Mouse (Mus musculus): ENCODE measurements at regions not wholly inside any gene's neighbourhood (a gene's known extent, or its start where the extent isn't known, plus 50 kb on each side); places are given as distances from the start of the nearest gene placed in this dataset.

DNA sequence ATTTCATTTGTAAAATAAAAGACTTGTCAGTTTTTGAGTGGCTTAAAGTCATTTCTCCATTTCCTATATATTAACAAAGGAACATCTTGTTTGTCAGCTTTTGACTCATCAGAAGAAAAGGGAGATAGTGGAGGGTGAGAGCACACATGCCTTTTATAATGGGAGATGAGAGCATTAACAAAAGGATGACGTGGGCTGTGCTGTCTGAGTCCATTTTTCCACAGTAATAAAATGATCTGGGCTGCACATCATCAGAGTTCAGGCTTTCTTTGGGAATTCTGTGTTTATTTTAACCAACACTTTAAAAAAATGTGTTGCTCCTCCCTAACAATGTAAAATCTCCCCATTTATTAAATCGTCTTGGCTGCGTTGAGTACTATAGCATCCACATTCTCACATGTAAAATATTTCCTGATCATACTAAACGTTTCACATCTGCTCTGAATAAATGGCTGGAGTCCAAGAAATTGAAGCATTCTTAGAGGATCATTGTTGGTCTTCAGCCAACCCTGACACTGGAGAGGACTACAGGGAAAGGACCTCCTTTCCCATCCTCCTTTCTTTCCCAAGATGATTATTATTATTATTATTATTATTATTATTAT is 458.5 kb upstream of the Jag1 start:
- DNase-seq, result no peak

DNA sequence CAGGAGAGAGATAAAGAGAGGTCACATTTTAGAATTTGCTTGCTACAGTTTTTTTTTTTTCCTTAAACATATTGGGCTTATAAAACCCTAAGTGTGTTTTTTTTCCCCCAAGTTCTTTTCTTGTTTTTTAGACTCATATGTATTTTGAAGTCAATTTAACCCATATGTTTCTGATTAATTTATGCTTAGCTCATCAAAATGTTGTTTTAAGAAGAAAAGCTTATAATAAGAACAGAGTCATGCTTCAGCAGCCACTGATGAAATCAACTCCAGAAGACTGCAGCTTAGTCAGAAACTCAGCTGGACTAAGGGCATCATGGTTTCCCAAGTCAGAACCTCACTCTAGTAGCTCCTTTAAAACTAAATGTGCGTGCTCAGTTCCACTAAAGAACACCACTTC is 454.7 kb upstream of the Jag1 start:
- DNase-seq, result no peak

DNA sequence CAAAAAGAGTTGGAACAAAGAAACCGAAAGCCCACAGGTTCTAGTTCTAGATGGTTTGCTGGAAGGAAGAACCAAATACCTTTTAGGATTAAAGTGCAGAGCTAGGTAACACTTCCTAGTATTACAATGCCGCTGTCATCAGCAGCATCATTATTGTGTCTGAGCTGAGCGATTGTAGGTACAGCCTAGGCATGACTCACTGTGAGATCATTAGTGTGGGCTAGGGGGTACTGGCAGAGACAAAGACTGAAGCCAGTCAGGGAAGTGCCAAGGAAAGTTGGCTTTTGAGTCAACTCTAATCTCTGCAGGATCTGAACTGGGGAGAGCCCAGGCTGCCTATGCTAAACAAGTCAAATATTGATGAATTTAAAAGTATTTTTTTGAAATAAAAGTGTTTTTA is 450.2 kb upstream of the Jag1 start:
- no peak for DNase-seq

DNA sequence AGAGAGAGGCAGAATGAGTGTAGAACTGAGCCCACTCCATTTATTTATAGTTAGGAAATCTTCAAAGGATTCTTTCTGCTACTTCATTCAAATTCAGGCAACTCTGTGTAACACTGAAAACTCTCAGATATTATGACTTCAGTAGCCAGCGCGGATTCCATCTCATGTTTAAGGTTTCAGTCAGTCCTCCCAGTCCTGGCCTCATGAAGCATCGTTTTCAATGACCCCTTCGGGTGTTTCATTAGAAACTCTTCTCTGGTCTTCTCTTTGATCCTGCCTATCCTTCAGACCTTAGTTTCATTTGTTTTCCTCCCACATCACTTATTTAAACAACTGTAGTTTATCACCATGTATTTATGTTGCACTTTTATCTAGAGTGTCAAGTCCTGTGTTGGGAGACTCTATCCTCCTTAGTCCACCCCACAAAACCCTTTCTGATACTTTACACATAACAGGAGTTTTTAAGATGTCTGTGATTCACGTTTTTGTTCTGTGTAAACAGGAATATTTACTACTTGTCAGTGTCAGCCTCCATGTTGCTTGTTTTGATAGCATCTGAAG is 447.7 kb upstream of the Jag1 start:
- DNase-seq, result no peak

DNA sequence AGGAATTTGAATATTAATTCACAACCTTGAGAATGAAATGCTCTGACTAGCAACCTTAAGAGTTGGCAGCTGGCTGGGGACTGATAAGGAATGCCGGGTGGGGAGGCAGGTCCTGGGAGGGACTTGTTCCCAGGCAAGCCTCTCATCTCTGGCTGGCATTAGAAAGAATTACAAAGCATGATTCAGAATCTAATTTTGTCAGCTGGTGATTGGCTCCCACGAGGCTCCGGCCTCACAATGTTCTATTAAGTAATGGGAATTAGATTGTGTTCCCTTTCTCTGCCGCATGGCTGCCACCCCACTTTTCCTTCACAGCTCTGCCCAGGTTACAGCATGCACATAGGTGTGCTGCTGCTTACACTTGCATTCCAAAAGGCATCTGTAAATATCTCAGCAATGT is 443.9 kb upstream of the Jag1 start:
- DNase-seq, result peak; percentile 5

DNA sequence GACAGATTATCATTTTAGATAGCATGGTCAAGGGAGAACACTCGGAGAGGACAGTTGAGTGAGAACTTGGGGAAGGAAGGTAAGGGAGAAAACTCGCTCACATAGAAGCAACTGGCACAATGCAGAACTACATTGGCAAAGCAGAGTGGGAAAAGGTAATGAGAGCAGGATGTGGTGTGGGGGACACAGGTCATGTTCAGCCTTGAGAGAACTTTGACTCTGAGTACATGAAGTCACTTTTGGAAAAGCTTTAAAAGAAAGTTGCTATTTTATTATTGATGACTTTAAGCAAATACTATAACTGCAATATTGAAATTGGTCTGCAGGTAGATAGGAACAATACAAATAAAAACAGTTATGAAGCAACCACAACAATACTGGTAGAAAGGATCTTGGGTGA is 437.4 kb upstream of the Jag1 start:
- DNase-seq, result no peak

DNA sequence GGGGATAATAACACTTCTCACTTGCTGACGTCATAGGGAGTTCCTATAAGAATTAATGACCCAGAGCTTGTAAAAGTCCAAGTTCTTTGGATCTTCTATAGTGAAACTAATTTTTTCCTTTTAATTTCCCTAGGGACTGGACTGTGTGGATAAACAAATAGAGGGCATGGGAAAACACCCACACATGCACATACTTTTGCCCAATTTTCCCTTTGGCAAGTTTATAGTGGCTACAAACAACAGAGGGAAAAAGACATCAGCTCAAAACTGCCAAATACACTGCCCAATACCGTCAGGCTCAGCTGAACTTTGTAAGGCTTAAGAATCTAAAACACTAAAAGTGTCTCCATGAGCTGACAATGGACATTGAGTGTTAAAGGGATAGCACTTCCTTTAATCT is 420.1 kb upstream of the Jag1 start:
- no peak for DNase-seq

DNA sequence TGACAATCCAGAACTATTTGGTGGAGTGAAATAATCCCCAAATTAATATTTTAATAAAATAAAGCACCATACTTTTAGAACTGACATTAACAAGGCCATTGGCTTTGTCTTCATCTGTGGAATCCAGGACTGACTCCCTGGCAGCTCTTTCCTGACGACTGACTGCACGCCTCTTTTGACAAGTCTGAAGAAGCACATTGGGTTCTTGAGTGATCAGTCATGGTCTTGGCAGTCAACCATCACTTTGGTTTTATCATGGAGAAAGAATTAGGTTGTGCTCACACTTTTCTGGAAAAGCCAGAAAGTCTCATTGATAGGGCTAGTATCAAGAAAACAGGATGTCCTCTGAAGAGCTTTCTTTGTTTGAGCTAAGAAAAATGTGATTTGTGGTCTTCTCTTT is 399.8 kb upstream of the Jag1 start:
- no peak for DNase-seq

DNA sequence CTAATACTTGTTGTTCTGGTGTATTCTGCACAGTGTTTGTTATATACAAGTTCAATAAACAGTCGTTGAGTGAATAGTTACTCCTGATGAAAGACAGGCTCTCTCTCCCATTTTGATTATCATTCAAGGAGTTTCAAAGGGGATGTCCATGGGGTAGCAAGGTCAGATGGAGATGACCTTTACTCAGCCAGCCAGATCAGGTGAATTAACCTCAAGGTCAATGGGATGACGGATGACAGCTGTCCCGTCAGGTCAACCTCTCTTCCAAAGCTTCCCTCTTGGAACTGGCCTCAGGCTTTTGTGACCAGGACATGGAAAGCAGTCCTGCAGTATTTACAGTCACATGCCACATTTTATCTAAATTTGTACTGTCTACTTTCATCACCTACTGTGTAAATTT is 398.6 kb upstream of the Jag1 start:
- no peak for DNase-seq

DNA sequence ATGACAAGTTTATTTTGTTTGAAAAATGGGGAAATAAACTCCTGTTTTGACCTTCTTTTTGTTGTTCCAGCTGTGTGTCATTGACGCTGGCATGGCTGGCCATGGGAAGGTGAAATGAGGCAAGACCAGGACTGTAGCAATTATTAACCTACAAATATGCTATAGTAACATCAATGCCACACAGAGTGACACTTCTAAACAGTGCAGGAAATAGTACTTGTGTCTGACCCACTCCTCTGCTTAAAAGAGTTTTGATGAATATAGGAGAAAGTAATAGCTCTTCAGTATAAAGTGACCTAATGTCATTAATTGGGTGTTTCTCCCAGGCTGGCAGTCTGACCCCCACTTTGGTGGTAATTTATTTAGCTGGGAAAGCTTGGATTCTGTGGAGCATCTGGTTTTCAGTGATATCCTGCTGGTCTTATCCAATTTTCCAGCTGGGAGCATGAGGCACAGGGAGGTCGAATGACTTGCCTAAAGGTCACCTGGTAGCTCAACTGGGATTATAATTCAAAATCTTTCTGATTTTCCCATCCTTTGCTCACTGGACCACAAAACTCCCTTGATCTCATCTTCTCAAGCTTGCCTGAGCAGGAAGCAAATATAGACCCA is 397.6 kb upstream of the Jag1 start:
- DNase-seq, result no peak

DNA sequence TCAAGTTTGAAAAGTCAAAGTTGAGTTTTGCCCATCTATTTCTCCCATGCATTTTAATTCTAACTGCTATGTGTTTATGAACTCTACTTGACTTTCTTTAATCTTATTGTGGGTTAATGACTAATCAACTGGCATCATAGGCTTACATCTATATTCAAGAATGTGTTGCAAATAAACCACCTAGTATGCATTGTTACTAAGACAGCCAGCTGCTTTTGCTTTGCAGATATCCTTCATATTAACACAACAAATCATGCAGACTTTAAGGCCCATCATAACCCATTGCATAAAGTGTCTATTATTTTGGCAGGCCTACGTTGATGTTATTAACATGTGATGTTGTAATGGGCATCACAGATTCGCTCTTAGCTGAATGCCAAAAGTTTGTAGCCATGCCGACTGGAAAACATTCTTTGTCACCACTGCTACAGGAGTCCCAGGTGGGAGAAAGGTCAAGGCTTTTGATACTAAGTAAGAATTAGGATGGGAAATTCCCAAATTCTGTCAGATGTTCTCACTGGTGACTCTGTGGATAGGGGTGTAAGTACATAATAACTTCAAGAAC is 394.3 kb upstream of the Jag1 start:
- no peak for DNase-seq

DNA sequence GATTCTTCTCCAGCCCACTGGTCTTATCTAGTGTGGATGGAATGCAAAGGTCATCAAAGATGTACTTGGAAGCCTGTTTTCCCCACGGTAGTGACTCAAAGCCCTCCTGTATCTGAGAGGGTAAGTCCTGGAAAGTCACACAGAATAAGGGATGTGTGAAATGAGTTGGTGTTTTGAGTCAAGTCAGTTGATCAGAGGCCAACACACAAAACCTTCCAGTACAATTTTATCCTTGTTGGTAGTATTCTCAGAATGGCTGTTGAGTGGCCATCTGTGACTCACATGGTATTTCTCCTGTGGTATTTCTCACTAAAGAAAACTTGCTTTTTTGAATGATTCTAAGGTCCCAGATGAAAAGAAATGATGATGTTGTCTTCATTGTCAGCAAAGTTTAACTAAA is 384.8 kb upstream of the Jag1 start:
- DNase-seq, result no peak

DNA sequence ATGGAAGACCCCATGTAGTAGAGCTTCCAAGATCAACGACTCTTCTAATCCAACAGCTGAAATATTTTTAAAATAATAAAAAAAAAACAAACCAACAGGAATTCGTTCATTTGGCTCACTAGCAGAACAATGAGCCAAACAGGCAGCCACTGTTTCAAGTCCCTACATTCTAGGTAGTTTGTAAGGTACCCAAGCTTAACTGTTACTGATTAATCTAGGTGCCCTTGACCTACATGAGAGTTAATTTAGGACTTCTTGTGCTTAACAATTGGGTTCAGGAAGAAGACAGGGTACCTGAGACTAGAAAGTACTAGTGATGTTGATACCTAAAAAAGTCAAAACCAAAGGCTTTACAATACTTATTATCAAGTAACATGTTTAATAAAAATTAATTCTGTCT is 381.2 kb upstream of the Jag1 start:
- no peak for DNase-seq

DNA sequence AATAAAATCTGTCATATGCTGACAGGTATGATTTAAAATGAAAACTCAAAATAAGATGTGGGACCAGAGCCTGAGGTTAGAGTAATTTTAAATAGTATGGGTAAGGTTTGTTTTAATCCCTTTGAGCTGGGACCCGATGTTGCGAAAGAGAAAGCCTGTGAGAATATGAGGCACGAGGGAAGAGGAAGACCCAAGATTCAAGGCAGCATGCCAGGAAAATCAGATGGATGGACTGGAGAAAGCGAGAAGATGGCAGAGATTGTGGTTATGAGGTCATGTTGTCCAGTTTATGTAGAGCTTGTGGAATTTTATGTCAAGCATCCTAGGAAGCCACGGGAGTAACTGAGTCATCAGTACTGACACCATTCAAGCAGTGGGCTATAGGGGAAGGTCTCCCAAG is 377.2 kb upstream of the Jag1 start:
- DNase-seq, result no peak

DNA sequence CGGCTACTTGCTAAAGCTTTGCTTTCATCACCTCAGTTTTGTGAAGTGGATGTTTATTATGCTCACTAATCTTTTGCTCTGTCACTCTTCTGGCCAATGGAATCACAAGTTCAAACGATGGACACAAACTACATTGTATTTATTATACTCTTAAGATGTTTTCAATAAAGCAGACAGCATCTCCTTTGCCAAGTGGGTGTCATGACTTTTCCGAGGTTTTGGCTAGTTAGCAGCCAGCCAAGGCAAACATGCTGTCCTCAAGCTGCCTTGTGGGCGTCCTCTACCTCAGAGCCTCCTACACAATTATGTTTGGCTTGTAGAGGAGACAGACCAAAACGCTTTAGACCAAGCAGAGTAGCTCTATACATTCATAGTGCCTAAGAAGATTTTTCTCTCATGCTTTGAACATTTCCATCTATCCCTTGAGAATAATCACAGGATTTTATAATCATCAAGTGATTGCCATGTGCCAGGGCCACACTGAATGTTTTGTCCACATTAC is 372.8 kb upstream of the Jag1 start:
- DNase-seq, result no peak

DNA sequence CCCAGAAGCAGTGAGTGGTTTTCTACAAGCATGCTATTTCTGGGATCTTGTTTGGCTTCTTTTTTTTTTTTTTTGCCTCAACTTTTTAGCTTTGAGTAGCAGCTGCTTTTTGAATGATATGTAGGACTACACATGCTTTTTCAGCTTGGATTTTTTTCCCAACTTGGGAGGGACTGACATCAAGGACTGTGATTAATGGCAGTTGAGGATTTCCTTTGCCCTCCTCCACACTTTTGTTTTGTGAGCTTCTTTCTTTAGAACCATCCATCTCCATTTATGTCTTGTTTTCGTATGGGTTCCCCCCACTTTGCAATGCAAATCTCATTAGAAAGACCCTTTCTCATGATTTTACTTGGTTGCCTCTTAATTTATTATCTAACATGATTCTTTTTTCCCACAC is 352.3 kb upstream of the Jag1 start:
- no peak for DNase-seq

DNA sequence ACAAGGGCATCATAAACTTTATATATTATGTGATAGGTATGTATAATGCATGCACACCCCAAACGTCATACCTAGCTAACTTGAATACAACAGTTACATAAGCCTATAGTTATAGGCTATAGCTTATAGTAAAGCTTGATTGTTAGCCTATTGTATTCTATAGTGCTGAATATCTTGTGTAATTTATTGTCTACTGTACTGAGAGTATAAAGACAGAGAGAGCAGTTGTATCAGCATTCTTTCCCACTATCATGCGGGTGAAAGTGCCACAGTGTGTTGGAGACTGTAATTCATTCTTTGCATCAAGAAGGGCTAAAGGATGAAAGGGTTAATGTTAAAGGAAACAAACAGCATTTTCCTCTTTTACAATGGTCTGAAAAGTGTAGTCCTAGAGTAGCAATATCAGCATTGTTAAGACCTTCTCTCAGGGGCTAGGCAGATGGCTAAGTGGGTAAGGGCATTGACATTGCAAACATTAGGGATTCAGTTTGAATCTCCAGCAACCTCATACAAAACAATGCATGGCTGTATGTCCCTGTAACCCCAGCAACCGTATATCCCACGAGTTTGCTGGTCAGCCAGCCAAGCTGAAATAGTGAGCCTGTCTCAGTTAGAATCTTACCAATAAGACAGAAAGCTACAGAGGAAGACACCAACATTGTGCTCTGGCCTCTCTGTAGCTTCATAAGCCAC is 340.8 kb upstream of the Jag1 start:
- DNase-seq, result no peak

DNA sequence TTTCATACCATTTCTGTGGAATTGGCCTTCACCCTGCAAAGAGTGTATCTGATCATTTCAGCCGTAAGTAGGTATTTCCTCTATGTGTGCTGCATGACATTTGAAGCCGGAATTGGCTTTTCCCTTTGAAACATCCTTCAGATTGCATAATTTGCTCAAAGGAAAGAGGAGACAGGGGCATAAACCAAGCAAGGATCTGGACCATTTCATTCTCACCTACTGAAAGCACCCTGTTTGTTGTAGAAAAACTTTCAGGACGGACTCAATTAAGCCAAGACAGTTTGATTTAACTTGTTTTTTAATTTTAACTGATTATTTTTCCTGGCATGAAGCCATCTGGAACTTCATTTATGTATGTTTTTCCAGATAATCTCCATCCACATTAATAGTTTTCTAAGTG is 340.0 kb upstream of the Jag1 start:
- no peak for DNase-seq

DNA sequence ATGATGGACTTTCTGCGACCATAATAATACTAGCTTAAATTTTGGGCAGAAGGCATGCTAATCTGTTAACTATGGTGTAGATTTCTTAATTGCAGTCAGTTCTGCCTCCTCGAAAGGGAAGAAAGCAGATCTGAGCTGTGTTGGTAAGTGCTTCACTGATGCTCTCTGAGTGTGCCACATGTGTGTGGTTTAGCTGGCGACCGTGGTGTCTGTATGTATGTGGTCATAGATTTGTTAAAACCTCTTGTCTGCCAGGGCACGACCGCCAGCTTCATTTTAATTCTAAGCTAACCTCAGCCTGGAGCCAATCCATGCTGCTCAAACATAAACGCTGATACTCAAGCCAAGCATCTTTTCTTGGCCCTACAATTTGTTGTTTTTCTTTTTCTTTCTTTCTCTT is 330.5 kb upstream of the Jag1 start:
- DNase-seq, result no peak

DNA sequence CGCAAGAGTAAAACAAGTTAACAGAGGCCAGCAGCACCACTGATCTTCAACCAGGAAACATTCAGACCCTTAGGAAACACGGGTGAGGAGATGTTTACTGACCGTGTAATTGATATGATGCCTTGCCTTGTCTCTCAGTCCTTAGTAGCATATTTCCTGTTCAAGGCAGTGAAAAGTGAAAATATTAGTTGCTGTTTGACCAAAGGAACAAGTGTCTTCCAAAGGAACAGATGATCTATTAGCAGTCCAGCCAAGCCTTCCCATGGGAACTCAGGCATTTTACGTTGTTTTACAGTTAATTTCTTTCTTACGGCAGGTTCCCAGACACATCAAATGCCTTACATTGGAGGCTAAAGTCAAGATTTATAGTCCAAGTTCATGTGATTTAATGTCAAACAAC is 321.3 kb upstream of the Jag1 start:
- DNase-seq, result no peak

DNA sequence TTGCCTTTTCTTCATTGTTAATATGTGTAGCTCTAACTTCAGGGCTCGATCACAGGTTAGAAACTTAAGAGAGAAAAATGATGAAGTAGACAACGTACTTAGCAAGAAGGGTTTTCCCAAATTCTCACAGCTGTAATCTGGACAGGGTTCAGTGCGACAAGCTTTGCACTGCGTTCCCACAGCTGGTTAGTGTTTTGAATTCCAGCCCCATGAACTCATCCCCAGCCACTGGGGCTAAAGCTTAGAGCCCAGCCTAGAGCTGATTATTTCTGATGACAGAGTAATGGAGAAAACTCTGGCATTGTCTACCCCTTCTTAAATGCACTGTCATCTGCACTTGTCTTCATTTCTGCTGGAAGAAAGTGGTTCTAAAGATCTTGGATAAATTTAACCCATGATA is 319.7 kb upstream of the Jag1 start:
- DNase-seq, result no peak

DNA sequence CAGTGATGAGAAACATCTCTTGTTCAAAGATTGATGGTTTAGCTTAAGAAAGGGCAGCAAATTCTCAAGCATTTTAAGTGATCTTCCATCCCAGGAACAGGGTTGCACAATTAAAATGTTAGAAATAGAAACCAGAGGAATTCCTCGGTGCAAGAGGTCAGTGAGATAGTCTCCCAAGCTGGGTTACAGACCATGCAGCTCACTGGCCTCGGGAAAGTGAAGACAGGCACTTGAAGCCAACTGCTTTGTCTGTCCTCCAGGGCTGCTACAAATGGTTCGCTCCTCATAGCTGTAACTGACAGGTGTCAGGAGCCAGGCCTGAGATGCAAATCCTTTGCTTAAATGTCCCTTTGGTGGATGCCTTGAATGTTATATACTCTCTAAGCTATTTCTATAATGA is 306.2 kb upstream of the Jag1 start:
- DNase-seq, result no peak

DNA sequence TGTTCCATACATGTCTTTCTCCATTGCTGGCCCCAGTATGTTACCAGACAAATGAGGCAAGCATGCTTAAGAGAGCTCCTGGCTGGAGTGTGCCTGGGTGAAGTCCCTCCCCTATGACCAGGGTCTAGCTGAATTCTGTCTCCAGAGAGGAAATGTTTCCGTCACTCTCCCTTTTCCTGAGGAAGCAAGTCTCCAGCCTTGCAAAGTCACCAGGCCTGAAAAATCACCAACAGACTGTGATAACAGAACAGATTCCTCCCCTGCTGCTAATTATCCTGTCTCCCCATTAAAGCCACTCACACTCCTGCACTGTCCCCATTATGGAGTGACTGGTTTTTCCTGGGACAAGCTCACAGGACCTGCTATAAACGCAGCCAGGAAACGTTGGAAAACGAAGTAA is 303.2 kb upstream of the Jag1 start:
- DNase-seq, result peak; percentile 6

DNA sequence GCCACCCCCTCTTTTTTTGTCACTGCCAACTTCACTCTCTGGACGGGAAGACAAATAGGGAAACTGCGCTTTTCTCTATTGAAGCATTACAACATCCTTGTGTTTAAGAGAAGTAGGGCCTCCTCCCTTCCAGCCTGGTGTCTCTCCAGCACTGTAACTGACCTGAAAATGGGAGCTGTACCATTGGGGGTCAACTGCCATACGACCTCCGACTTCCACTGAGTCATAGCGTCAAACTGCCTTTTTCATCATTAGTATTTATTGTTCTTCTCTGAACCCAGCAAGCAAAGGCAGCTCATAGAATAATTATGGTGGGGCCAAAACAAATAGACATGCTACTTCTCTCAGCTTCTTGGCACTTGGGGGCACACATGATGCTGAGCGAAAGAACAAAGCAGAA is 301.2 kb upstream of the Jag1 start:
- DNase-seq, result no peak
